Mouse (Mus musculus) liver, postnatal 0 days (tissue): ENCODE results near the gene Igf2. TPM values are rescaled to one million over a fixed set of nuclear protein-coding genes. Genes with fewer than 3 reads are reported as not detected.

Source experiments
- ATAC-seq: fragments of 200-750 bp; cut with Nextera tagmentation; 2 replicates; pipeline ENCODE4 v1.8.0; 2017; ENCODE audit warnings: mild to moderate bottlenecking, moderate library complexity
- DNase-seq: peaks from one replicate; pipeline ENCODE4 v3.0.0-alpha.2; 2016
- H3K27ac ChIP-seq: fragments of 300-500 bp; sonication (generic); 2 replicates; pipeline ENCODE4 v1.5.1; 2014; ENCODE audit warnings: antibody characterized with exemption, moderate library complexity, mild to moderate bottlenecking, low read depth
- H3K27me3 ChIP-seq: fragments of 300-500 bp; sonication (generic); 2 replicates; pipeline ENCODE4 v1.6.1; 2014; ENCODE audit warnings: low read length, control low read depth, mixed read lengths; ENCODE audit not compliant: insufficient read depth
- H3K36me3 ChIP-seq: fragments of 300-500 bp; sonication (generic); replicated peaks from 2 replicates; pipeline ENCODE4 v1.6.1; 2014; ENCODE audit warnings: mild to moderate bottlenecking, control low read depth, low read length, moderate library complexity, mixed read lengths; ENCODE audit not compliant: insufficient read depth
- H3K4me1 ChIP-seq: fragments of 300-500 bp; sonication (generic); 2 replicates; pipeline ENCODE4 v1.6.1; 2014; ENCODE audit warnings: antibody characterized with exemption, mild to moderate bottlenecking, control low read depth; ENCODE audit not compliant: insufficient read depth
- H3K4me2 ChIP-seq: fragments of 300-500 bp; sonication (generic); 2 replicates; pipeline ENCODE4 v1.6.1; 2014; ENCODE audit warnings: low read depth, mild to moderate bottlenecking, low read length, moderate library complexity, mixed read lengths
- H3K4me3 ChIP-seq: fragments of 300-500 bp; sonication (generic); 2 replicates; pipeline ENCODE4 v1.5.1; 2014; ENCODE audit warnings: low read depth, low read length
- H3K9ac ChIP-seq: fragments of 300-500 bp; sonication (generic); replicated peaks from 2 replicates; pipeline ENCODE4 v1.6.1; 2014; ENCODE audit warnings: mild to moderate bottlenecking, moderate library complexity
- H3K9me3 ChIP-seq: fragments of 300-500 bp; sonication (generic); 2 replicates; pipeline ENCODE4 v1.6.1; 2016; ENCODE audit warnings: mild to moderate bottlenecking, control low read depth, low read length, mixed read lengths
- CTCF ChIP-seq: sonication (generic); IDR thresholded peaks from 2 replicates; pipeline ENCODE4 v1.5.1; 2016; ENCODE audit warnings: antibody characterized with exemption, low read depth
- EP300 ChIP-seq: IDR thresholded peaks from 2 replicates; pipeline ENCODE4 v1.6.1; 2016; ENCODE audit warnings: antibody characterized with exemption, low read depth, mild to moderate bottlenecking
- WGBS: fragments of 180-500 bp; shearing (Covaris S2); extraction: QIAGEN DNeasy Blood & Tissue Kit; methylation state at CpG from one replicate; pipeline ENCODE4 v1.1.7; 2014; ENCODE audit not compliant: insufficient replicate concordance; 5-methylcytosine and 5-hydroxymethylcytosine counted together
- polyA plus RNA-seq: library from polyadenylated mRNA; unstranded; fragments of >200 nt; fragmentation: Nextera tagmentation; extraction: Ambion mirVana; gene quantifications from 2 replicates; pipeline ENCODE4 v1.2.1, GENCODE M21; 2015

Gene Igf2
- polyA plus RNA-seq, 1 experiment from 2014 or later: 1,664 TPM

DNA sequence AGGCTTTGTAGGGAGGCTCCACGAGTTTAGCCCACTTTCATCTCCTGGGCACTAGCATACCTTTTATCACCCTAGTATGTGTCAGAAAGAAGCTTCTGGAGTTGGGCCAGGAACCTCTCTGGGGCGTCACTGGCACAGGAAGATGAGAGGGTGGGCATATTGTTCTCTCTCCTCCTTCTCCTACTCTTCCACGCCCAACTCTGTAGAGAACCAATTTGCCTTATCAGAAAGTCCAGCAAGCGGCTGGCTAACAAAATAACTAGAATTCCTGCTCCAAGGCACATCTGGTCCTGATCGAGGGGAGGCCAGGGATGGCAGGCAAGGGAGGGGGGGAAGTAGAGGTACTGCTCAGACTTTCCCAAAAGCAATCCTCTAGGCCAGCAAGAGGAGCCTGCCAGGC, 21.6 kb downstream of the Igf2 start:
- Histone ChIP-seq H3K9ac (no peak overlapping the region), H3K4me2 (no peak overlapping the region), H3K27me3 (no peaks in the 10 kb centered on the region), H3K27ac (no peak overlapping the region), H3K4me3 (no peak overlapping the region), H3K36me3 (no peaks in the 10 kb centered on the region), H3K4me1 (no peaks in the 10 kb centered on the region), H3K9me3 (no peaks in the 10 kb centered on the region)
- ATAC-seq: peak; percentile 45
- TF ChIP-seq CTCF (no peak), EP300 (peak; percentile 11; the same call in 1 of the 2 replicates)
- no peak for DNase-seq
- WGBS: 46% methylated on average over 5 of the region's 5 CpGs

- Histone ChIP-seq H3K27me3 (0 out of 2 replicates have a peak, but pooled peaks cover 2% of the 10 kb centered on the region), H3K9me3 (no peaks in the 10 kb centered on the region), H3K27ac (no peak overlapping the region), H3K4me2 (no peak overlapping the region), H3K36me3 (no peaks in the 10 kb centered on the region), H3K4me1 (no peaks in the 10 kb centered on the region), H3K9ac (no peak overlapping the region), H3K4me3 (no peak overlapping the region)
- no peak for TF ChIP-seq EP300
- TF ChIP-seq CTCF: no peak
- DNase-seq (no peak), ATAC-seq (no peak)
Observed at GRCm38 (mm10) chr7:142636178-142636577, 30.4 kb downstream of the Igf2 start.

GRCm38 (mm10) chr7:142630691-142631090, 35.9 kb downstream of the Igf2 start:
- Histone ChIP-seq H3K4me1 (no peaks in the 10 kb centered on the region), H3K27ac (no peak overlapping the region), H3K4me2 (no peak overlapping the region), H3K9me3 (no peaks in the 10 kb centered on the region), H3K27me3 (0 out of 2 replicates have a peak, but pooled peaks cover 2% of the 10 kb centered on the region), H3K36me3 (no peaks in the 10 kb centered on the region), H3K9ac (no peak overlapping the region), H3K4me3 (no peak overlapping the region)
- WGBS: 81% methylated on average over 10 of the region's 10 CpGs
- ATAC-seq (no peak), DNase-seq (no peak)
- TF ChIP-seq CTCF (no peak), EP300 (no peak)

DNA sequence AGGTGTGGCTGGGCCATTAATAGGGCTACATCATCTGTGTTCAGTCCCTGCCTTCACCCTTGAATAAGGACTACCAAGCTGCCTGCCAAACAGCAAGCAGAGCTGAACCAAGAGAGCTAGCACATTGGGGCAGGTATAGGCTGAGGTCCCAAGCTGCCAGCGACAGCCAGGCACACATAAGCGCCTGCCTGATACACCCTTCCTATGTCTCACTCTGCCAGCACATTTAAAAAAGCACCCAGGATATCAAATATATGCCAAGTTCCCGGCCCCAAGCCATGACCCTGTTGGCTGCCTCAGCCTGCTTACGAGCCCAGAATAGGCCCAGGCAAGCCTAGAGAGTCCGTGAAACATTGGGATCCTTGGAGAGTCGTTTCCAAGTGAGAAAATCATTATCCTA, 36.8 kb downstream of the Igf2 start:
- TF ChIP-seq EP300 (no peak), CTCF (no peak)
- no peak overlapping the region for H3K4me2 ChIP-seq
- WGBS: 69% methylated on average over 6 of the region's 6 CpGs
- no peaks in the 10 kb centered on the region for H3K9me3 ChIP-seq
- no peak for DNase-seq
- no peak for ATAC-seq
- H3K36me3 ChIP-seq: no peaks in the 10 kb centered on the region
- 0 out of 2 replicates have a peak, but pooled peaks cover 2% of the 10 kb centered on the region for H3K27me3 ChIP-seq
- no peak overlapping the region for H3K27ac ChIP-seq
- no peak overlapping the region for H3K4me3 ChIP-seq
- no peak overlapping the region for H3K9ac ChIP-seq
- H3K4me1 ChIP-seq: no peaks in the 10 kb centered on the region

- H3K9me3 ChIP-seq: no peaks in the 10 kb centered on the region
- DNase-seq: peak; percentile 29
- TF ChIP-seq CTCF: no peak
- no peak for TF ChIP-seq EP300
Observed at GRCm38 (mm10) chr7:142622180-142622579, 44.4 kb downstream of the Igf2 start.

GRCm38 (mm10) chr7:142613077-142613476, 53.5 kb downstream of the Igf2 start:
- no peak for DNase-seq
- Histone ChIP-seq H3K27ac (no peak overlapping the region), H3K4me1 (peaks cover 14% of the 10 kb centered on the region), H3K4me2 (no peak overlapping the region), H3K9me3 (no peaks in the 10 kb centered on the region), H3K36me3 (no peaks in the 10 kb centered on the region), H3K27me3 (no peaks in the 10 kb centered on the region), H3K4me3 (no peak overlapping the region), H3K9ac (no peak overlapping the region)
- WGBS: 75% methylated on average over 2 of the region's 2 CpGs
- no peak for TF ChIP-seq EP300
- TF ChIP-seq CTCF: no peak
- no peak for ATAC-seq

More at GRCm38 (mm10) chr7:142622180-142622579, 44.4 kb downstream of the Igf2 start:
- Histone ChIP-seq H3K27ac (0 out of 2 replicates have a peak overlapping the region, but pooled peaks have one; percentile 29), H3K36me3 (no peaks in the 10 kb centered on the region), H3K4me1 (peaks cover 2% of the 10 kb centered on the region; the same call in 1 of the 2 replicates), H3K27me3 (no peaks in the 10 kb centered on the region), H3K9ac (no peak overlapping the region), H3K4me2 (no peak overlapping the region), H3K4me3 (no peak overlapping the region)
- ATAC-seq: peak; percentile 74
- whole genome bisulfite sequencing: 56% methylated on average over 4 of the region's 4 CpGs
